Mouse (Mus musculus): ENCODE results near the gene Polr2e. TPM values are rescaled to one million over a fixed set of nuclear protein-coding genes. Genes with fewer than 3 reads are reported as not detected.

Gene Polr2e
- polyA plus RNA-seq, 1 experiment: 55.5 TPM

GRCm38 (mm10) chr10:80019471-80020131 is 20.0 kb downstream of the Polr2e start:
- H3K4me3 ChIP-seq (ENCODE audit: insufficient read depth, low read length): peak overlapping the region; percentile 40; the same call in 1 of the 2 replicates
- peaks cover 30% of the 10 kb centered on the region for H3K4me1 ChIP-seq (ENCODE audit: control insufficient read depth, insufficient read depth, low read length)
- peak overlapping the region; percentile 72 for H3K27ac ChIP-seq (ENCODE audit: insufficient read depth, low read depth, low read length)
- TF ChIP-seq POLR2A (IDR thresholded peaks at IDR 0.05; ENCODE audit: borderline replicate concordance, low read depth, low read length): no peak
- TF ChIP-seq CTCF (IDR thresholded peaks at IDR 0.05; ENCODE audit: low read depth, low read length): no peak; the same call in 1 of the 2 replicates

GRCm38 (mm10) chr10:80018739-80019297 is 20.8 kb downstream of the Polr2e start:
- H3K4me3 ChIP-seq (ENCODE audit: insufficient read depth, low read length): peak overlapping the region; percentile 57
- peaks cover 24% of the 10 kb centered on the region for H3K4me1 ChIP-seq (ENCODE audit: control insufficient read depth, insufficient read depth, low read length)
- peak overlapping the region; percentile 92 for H3K27ac ChIP-seq (ENCODE audit: insufficient read depth, low read depth, low read length)
- TF ChIP-seq POLR2A (IDR thresholded peaks at IDR 0.05; ENCODE audit: borderline replicate concordance, low read depth, low read length) (no peak), CTCF (IDR thresholded peaks at IDR 0.05; ENCODE audit: low read depth, low read length) (no peak)

- TF ChIP-seq CTCF (IDR thresholded peaks at IDR 0.05; ENCODE audit: low read depth, low read length) (no peak), POLR2A (IDR thresholded peaks at IDR 0.05; ENCODE audit: borderline replicate concordance, low read depth, low read length) (no peak)
- peaks cover 17% of the 10 kb centered on the region for H3K4me1 ChIP-seq (ENCODE audit: control insufficient read depth, insufficient read depth, low read length)
- peak overlapping the region; percentile 76 for H3K4me3 ChIP-seq (ENCODE audit: insufficient read depth, low read length)
These were observed 21.8 kb downstream of the Polr2e start for GRCm38 (mm10) chr10:80017771-80018170.

GRCm38 (mm10) chr10:80017361-80017760 is 22.2 kb downstream of the Polr2e start:
- Histone ChIP-seq H3K4me1 (ENCODE audit: control insufficient read depth, insufficient read depth, low read length) (peaks cover 17% of the 10 kb centered on the region), H3K27ac (ENCODE audit: insufficient read depth, low read depth, low read length) (peak overlapping the region; percentile 91), H3K4me3 (ENCODE audit: insufficient read depth, low read length) (peak overlapping the region; percentile 76)
- no peak for TF ChIP-seq CTCF (IDR thresholded peaks at IDR 0.05; ENCODE audit: low read depth, low read length)
- no peak for TF ChIP-seq POLR2A (IDR thresholded peaks at IDR 0.05; ENCODE audit: borderline replicate concordance, low read depth, low read length)

More at GRCm38 (mm10) chr10:80017771-80018170, 21.8 kb downstream of the Polr2e start:
- H3K27ac ChIP-seq (ENCODE audit: insufficient read depth, low read depth, low read length): peak overlapping the region; percentile 91

- TF ChIP-seq CTCF (IDR thresholded peaks at IDR 0.05; ENCODE audit: low read depth, low read length) (no peak), POLR2A (IDR thresholded peaks at IDR 0.05; ENCODE audit: borderline replicate concordance, low read depth, low read length) (no peak)
- Histone ChIP-seq H3K4me1 (ENCODE audit: control insufficient read depth, insufficient read depth, low read length) (peaks cover 17% of the 10 kb centered on the region), H3K4me3 (ENCODE audit: insufficient read depth, low read length) (peak overlapping the region; percentile 76), H3K27ac (ENCODE audit: insufficient read depth, low read depth, low read length) (peak overlapping the region; percentile 83)
These were observed 22.7 kb downstream of the Polr2e start for GRCm38 (mm10) chr10:80016931-80017330.

- Histone ChIP-seq H3K4me1 (ENCODE audit: control insufficient read depth, insufficient read depth, low read length) (peaks cover 17% of the 10 kb centered on the region), H3K4me3 (ENCODE audit: insufficient read depth, low read length) (peak within 1 kb of the TSS; percentile 76), H3K27ac (ENCODE audit: insufficient read depth, low read depth, low read length) (peak within 1 kb of the TSS; percentile 91)
- TF ChIP-seq CTCF (IDR thresholded peaks at IDR 0.05; ENCODE audit: low read depth, low read length) (no peak), POLR2A (IDR thresholded peaks at IDR 0.05; ENCODE audit: borderline replicate concordance, low read depth, low read length) (no peak)
These were observed 23.1 kb downstream of the Polr2e start, which contains the start of gene Arhgap45 for GRCm38 (mm10) chr10:80016511-80016910. Arhgap45 (plus strand) TSS chr10:80016653.

- Histone ChIP-seq H3K4me1 (ENCODE audit: control insufficient read depth, insufficient read depth, low read length) (peaks cover 16% of the 10 kb centered on the region), H3K4me3 (ENCODE audit: insufficient read depth, low read length) (no peak overlapping the region), H3K27ac (ENCODE audit: insufficient read depth, low read depth, low read length) (no peak overlapping the region)
- TF ChIP-seq POLR2A (IDR thresholded peaks at IDR 0.05; ENCODE audit: borderline replicate concordance, low read depth, low read length) (no peak), CTCF (IDR thresholded peaks at IDR 0.05; ENCODE audit: low read depth, low read length) (no peak)
These were observed 24.0 kb downstream of the Polr2e start for GRCm38 (mm10) chr10:80015583-80015982.

GRCm38 (mm10) chr10:80014484-80015290 is 24.9 kb downstream of the Polr2e start:
- Histone ChIP-seq H3K4me3 (ENCODE audit: insufficient read depth, low read length) (no peak overlapping the region), H3K4me1 (ENCODE audit: control insufficient read depth, insufficient read depth, low read length) (peaks cover 14% of the 10 kb centered on the region), H3K27ac (ENCODE audit: insufficient read depth, low read depth, low read length) (no peak overlapping the region)

GRCm38 (mm10) chr10:80013609-80014008 is 26.0 kb downstream of the Polr2e start:
- TF ChIP-seq CTCF (IDR thresholded peaks at IDR 0.05; ENCODE audit: low read depth, low read length) (no peak), POLR2A (IDR thresholded peaks at IDR 0.05; ENCODE audit: borderline replicate concordance, low read depth, low read length) (no peak)
- H3K4me3 ChIP-seq (ENCODE audit: insufficient read depth, low read length): no peak overlapping the region
- peaks cover 6% of the 10 kb centered on the region for H3K4me1 ChIP-seq (ENCODE audit: control insufficient read depth, insufficient read depth, low read length)
- H3K27ac ChIP-seq (ENCODE audit: insufficient read depth, low read depth, low read length): no peak overlapping the region

More at GRCm38 (mm10) chr10:80014484-80015290, 24.9 kb downstream of the Polr2e start:
- TF ChIP-seq CTCF (IDR thresholded peaks at IDR 0.05; ENCODE audit: low read depth, low read length) (peak; percentile 45; the same call in 1 of the 2 replicates), POLR2A (IDR thresholded peaks at IDR 0.05; ENCODE audit: borderline replicate concordance, low read depth, low read length) (no peak)
